Mouse (Mus musculus) lung, embryonic 16.5 days (tissue): Measurements from ENCODE around the gene Slc35c2. TPM values are rescaled to one million over a fixed set of nuclear protein-coding genes. Genes with fewer than 3 reads are reported as not detected.

ENCODE experiments used
- ATAC-seq: fragments of 200-750 bp; cut with Nextera tagmentation; 2 replicates; pipeline ENCODE4 v1.8.0; 2017; ENCODE audit warnings: low read depth, mild to moderate bottlenecking, moderate library complexity
- H3K27ac ChIP-seq: fragments of 300-500 bp; sonication (generic); 2 replicates; pipeline ENCODE4 v1.5.1; 2014; ENCODE audit warnings: mild to moderate bottlenecking, control low read depth, low read length
- H3K27me3 ChIP-seq: fragments of 300-500 bp; sonication (generic); 2 replicates; pipeline ENCODE4 v1.6.1; 2014; ENCODE audit warnings: low read depth, low read length, mixed read lengths; ENCODE audit not compliant: control insufficient read depth, insufficient read depth
- H3K36me3 ChIP-seq: fragments of 300-500 bp; sonication (generic); 2 replicates; pipeline ENCODE4 v1.6.1; 2014; ENCODE audit warnings: low read length; ENCODE audit not compliant: control insufficient read depth, insufficient read depth
- H3K4me1 ChIP-seq: fragments of 300-500 bp; sonication (generic); replicated peaks from 2 replicates; pipeline ENCODE4 v1.6.1; 2014; ENCODE audit warnings: low read length, mixed read lengths; ENCODE audit not compliant: control insufficient read depth, insufficient read depth
- H3K4me2 ChIP-seq: fragments of 300-500 bp; sonication (generic); 2 replicates; pipeline ENCODE4 v1.6.1; 2014; ENCODE audit warnings: low read depth, low read length, control low read depth
- H3K4me3 ChIP-seq: fragments of 300-500 bp; sonication (generic); 2 replicates; pipeline ENCODE4 v1.5.1; 2014; ENCODE audit warnings: mild to moderate bottlenecking, low read length, control low read depth
- H3K9ac ChIP-seq: fragments of 300-500 bp; sonication (generic); 2 replicates; pipeline ENCODE4 v1.6.1; 2014; ENCODE audit warnings: low read length, control low read depth
- H3K9me3 ChIP-seq: fragments of 300-500 bp; sonication (generic); 2 replicates; pipeline ENCODE4 v1.6.1; 2016; ENCODE audit warnings: low read length; ENCODE audit not compliant: control insufficient read depth
- WGBS: fragments of 180-500 bp; shearing (Covaris S2); extraction: QIAGEN DNeasy Blood & Tissue Kit; methylation state at CpG from one replicate; pipeline ENCODE4 v1.1.7; 2014; 5-methylcytosine and 5-hydroxymethylcytosine counted together
- polyA plus RNA-seq: library from polyadenylated mRNA; unstranded; fragments of >200 nt; fragmentation: Nextera tagmentation; extraction: Ambion mirVana; gene quantifications from 2 replicates; pipeline ENCODE4 v1.2.1, GENCODE M21; 2015

The Slc35c2 gene
- polyA plus RNA-seq, 1 experiment from 2014 or later: 47.9 TPM

DNA sequence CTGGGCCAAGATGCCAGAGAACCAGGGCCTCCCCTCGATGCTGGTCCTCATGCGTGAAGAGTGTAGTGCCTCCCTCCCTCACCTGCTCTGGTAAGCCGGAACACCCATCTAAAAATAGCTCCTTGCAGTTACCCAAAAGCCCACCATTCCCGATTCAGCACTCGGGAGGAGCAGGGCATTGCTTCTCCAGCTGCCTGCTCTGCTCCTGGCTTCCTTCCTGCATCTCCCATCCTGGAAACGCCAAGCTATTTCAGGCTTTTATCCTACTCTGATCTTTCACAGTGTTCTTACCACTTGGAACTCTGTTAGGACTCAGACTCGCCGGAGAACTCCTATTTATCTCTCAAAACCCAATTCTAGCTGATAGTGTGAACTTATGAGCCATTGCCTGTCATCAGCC is 47.3 kb downstream of the Slc35c2 start:
- Histone ChIP-seq H3K36me3 (no peaks in the 10 kb centered on the region), H3K4me1 (no peaks in the 10 kb centered on the region; the same call in 1 of the 2 replicates), H3K4me3 (no peak overlapping the region), H3K4me2 (no peak overlapping the region), H3K27me3 (peaks cover 69% of the 10 kb centered on the region), H3K9ac (no peak overlapping the region), H3K9me3 (no peaks in the 10 kb centered on the region), H3K27ac (no peak overlapping the region)
- 29% methylated on average over 8 of the region's 8 CpGs for WGBS
- ATAC-seq: no peak

DNA sequence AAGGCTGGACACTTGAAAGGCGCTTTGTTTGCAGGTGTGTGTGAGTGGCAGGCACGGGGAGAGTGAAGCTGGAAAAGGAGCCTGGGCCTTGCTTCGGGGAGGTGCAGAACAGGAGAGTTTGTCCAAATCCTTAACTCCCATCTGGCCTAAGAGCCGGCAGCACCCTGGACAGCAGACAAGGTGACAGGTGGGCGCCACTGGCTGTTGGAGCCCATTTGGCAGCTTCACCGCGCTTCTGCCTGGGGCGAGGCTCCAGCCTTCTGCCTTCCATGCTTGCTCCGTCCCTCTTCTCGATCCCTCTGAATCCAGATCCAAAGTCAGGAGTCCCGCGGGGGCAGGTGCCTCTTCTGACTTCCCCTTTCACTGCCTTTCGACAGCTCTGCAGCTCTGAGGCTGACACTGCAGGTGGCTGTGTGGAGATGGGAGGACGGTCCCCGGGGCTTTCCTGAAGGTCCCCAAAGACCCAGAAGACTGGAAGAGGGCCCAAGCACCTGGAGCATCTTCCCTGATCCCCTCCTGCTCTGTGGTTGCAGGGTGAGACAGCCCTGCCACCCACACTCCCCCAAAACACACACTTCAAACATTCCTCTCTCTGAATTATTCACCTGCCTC is 48.0 kb downstream of the Slc35c2 start:
- no peak for ATAC-seq
- H3K9ac ChIP-seq: no peak overlapping the region
- H3K27ac ChIP-seq: no peak overlapping the region
- H3K4me2 ChIP-seq: no peak overlapping the region
- no peak overlapping the region for H3K4me3 ChIP-seq
- H3K9me3 ChIP-seq: no peaks in the 10 kb centered on the region
- peaks cover 74% of the 10 kb centered on the region for H3K27me3 ChIP-seq
- no peaks in the 10 kb centered on the region for H3K36me3 ChIP-seq
- WGBS: 10% methylated on average over 15 of the region's 15 CpGs
- peaks cover 5% of the 10 kb centered on the region for H3K4me1 ChIP-seq

DNA sequence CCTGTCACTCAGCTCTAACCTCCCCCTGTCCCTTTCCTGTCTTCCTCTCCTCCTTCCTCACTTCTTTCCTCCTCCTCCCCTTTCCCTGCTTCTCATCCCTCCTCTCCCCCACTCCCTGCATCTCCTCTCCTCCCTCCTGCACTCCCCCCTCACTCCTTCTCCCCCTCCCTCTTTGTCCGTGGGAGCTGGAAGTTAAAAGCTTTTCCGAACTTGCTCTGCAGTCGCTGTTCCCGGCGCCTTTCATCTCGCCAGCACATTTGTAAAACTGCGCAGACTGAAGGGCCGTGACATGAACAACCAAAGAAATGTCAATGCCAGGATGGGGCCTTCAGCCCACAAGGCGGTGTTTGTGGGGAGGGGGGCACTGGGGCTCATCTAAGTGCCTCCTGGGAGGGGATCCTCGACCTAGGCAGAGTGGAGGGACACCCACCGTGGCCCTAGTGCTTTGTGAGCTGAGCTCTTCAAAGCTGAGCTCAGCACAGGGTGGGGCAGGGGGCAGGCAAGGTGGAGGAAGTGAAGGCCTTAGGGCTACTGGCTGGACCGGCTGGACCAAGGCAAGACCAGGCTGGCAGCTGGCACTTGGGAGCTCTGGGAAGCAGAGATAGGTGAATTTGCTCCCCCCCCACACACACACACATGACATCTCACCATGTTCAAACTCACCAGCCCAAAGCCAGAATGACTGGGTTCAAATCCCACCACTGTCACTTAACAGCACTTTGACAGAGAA is 49.1 kb downstream of the Slc35c2 start:
- no peaks in the 10 kb centered on the region for H3K36me3 ChIP-seq
- peaks cover 85% of the 10 kb centered on the region for H3K27me3 ChIP-seq
- WGBS: 13% methylated on average over 12 of the region's 12 CpGs
- peaks cover 12% of the 10 kb centered on the region for H3K4me1 ChIP-seq
- H3K9me3 ChIP-seq: no peaks in the 10 kb centered on the region
- ATAC-seq: no peak
- no peak overlapping the region for H3K4me2 ChIP-seq
- no peak overlapping the region for H3K9ac ChIP-seq
- no peak overlapping the region for H3K4me3 ChIP-seq
- no peak overlapping the region for H3K27ac ChIP-seq

DNA sequence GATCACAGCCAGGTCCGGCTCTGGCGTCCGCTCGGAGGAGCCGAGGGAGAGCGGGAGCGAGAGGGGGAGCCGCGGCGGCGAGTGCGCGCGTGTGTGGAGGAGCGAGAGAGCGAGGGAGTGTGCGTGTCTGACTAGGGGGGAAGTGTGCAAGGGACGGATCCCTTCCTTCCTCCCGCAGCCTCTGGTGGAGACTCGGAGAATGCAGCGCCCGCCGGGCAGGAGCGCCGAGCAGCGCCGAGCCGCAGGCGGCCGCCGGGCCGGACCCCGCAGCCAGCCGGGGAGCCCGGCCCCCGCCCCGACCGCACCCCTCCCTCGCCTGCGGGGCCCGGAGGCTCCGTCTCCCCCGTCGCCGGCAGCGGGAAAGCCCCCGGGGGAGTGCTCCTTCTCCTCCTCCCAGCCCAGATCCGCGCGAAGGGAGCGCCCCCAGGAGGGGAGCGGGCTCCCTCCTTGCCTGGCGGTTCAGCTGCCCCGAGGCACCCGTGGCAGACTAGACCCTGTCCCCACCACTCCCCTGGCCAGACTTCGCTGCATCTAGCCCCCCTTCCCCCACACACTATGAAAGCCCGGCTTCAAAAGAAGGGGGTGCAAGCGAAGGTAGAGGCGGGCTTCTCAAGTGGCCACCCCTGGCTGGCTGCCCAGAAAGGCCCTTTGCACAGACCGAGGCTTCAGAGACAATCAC is 52.9 kb downstream of the Slc35c2 start, which contains the start of gene Cdh22:
Gene Cdh22, minus strand, starts transcription at position 241 of the 679 bp plus-strand sequence.
- Histone ChIP-seq H3K9me3 (no peaks in the 10 kb centered on the region), H3K4me2 (peak within 1 kb of the TSS; percentile 80), H3K4me1 (peaks cover 14% of the 10 kb centered on the region), H3K4me3 (peak within 1 kb of the TSS; percentile 53), H3K27me3 (peaks cover 84% of the 10 kb centered on the region), H3K36me3 (no peaks in the 10 kb centered on the region), H3K9ac (peak within 1 kb of the TSS; percentile 67), H3K27ac (no peak within 1 kb of the TSS)
- WGBS: under 1% methylated on average over 24 of the region's 60 CpGs
- ATAC-seq: peak; percentile 83

DNA sequence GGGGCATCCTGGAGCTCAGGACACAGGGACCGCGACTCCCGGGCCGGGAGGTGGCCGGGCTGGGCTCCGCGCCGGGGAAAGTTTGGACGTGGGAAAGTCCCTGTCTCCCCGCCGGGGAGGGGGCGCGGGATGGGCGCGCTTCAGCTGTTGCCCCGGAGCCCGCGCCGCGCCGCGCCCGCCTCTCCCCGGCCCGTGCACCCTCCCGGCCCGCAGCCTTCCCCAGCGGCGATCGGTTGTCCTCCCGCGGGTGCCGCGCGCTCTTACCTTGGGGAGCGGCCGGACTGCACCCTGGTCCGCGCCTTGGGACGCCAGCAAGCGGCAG is 53.4 kb downstream of the Slc35c2 start:
- Histone ChIP-seq H3K4me2 (peak overlapping the region; percentile 80), H3K27ac (no peak overlapping the region), H3K4me1 (peaks cover 14% of the 10 kb centered on the region), H3K36me3 (no peaks in the 10 kb centered on the region), H3K4me3 (peak overlapping the region; percentile 53), H3K9ac (peak overlapping the region; percentile 67), H3K27me3 (peaks cover 83% of the 10 kb centered on the region), H3K9me3 (no peaks in the 10 kb centered on the region)
- 2% methylated on average over 24 of the region's 41 CpGs for WGBS
- ATAC-seq: peak; percentile 40

DNA sequence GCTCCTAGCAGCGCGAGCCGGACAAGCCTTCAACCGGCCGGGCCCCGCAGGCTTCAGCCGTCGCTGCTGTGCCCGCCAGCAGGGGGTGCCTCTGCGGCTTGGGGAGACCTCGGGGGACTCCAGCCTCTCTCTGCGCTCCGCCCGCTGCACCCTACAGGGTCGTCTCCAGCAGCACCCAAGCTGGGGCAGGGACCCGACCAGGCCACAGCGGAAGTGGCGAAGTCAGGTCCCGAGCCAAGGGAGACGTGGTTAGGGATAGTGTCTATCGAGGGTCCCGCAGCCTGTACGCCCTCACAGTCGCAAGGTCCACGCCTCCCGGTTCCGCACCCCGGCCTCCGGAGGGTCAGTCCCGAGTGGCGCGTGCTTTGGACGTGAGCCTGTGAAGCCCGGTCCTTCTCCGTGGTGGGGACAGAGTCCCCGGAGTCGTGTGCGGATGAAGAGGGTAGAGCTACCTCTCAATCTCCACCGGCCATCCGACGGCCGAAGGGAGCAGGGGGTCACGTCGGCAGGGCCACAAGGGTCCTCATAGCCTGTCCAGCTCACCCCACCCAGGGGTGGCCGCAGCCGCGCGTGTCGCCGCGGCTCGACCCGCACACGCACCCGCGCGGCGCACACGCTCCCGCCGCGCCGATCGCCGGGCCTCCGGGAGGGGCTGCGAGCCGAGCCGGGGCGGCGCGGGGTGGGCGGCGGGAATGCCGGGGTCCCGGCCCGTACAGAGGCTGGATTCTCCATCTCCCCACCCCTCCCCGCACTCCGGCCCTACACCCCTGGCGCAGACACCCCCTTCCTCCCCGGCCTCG is 54.0 kb downstream of the Slc35c2 start:
- Histone ChIP-seq H3K4me3 (peak overlapping the region; percentile 53), H3K27ac (no peak overlapping the region), H3K9ac (peak overlapping the region; percentile 67), H3K36me3 (no peaks in the 10 kb centered on the region), H3K9me3 (no peaks in the 10 kb centered on the region), H3K27me3 (peaks cover 80% of the 10 kb centered on the region), H3K4me1 (peaks cover 14% of the 10 kb centered on the region), H3K4me2 (peak overlapping the region; percentile 80)
- 0 out of 2 replicates have a peak, but pooled peaks have one; percentile 24 for ATAC-seq
- WGBS: under 1% methylated on average over 75 of the region's 82 CpGs

DNA sequence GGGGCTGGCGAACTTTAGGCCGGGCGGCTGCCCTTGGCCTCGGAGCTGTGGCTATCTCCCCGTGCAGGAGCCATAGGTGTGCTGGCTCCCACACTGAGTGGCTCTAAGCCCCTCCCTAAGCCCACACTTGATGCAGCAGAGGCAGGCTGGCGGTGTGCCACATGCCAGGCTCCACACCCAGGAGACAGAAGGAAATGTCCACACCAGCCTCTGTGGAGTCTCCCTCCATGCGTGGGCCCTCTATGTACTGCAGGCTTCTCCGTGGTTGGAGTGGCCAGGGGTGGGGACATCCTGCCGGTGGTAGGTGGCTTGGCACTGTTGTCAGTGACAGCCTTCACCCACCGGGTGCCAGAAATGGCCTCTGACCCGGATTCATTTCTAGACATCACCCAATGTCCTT is 58.6 kb downstream of the Slc35c2 start:
- Histone ChIP-seq H3K27me3 (peaks cover 54% of the 10 kb centered on the region), H3K9me3 (no peaks in the 10 kb centered on the region), H3K27ac (no peak overlapping the region), H3K4me1 (peaks cover 7% of the 10 kb centered on the region), H3K9ac (no peak overlapping the region), H3K36me3 (no peaks in the 10 kb centered on the region), H3K4me2 (no peak overlapping the region), H3K4me3 (no peak overlapping the region)
- WGBS: 78% methylated on average over 11 of the region's 11 CpGs
- ATAC-seq: no peak
